8 mouse cellular contexts compared by ENCODE assay signal in genomic region chr4:136081729-136082128, GRCm38 (mm10). TPM values are rescaled to one million over a fixed set of nuclear protein-coding genes. Genes with fewer than 3 reads are reported as not detected.
A peak's percentile ranks its signal among the peaks of the same experiment; 100 is the strongest.
DNase-seq lines count a peak whose midpoint lies in the region; ATAC-seq and TF ChIP-seq lines count a peak whose summit lies in the region.

No protein-coding gene starts in this region.

- H3K4me3 ChIP-seq in kidney, embryonic 15.5 days (replicated peaks), result peak overlapping the region; percentile 35
- H3K4me3 ChIP-seq in kidney, adult 2 months (ENCODE audit: insufficient read depth, low read depth, low read length), result no peak overlapping the region
- H3K4me3 ChIP-seq in lung, embryonic 15.5 days, result peak overlapping the region; percentile 28

- H3K4me1 ChIP-seq in kidney, embryonic 15.5 days, result peaks cover 27% of the 10 kb centered on the region
- no peaks in the 10 kb centered on the region for H3K4me1 ChIP-seq in kidney, adult 2 months (ENCODE audit: control insufficient read depth, insufficient read depth, low read length)
- H3K4me1 ChIP-seq in lung, embryonic 15.5 days, result peaks cover 12% of the 10 kb centered on the region

- peak overlapping the region; percentile 68 for H3K4me2 ChIP-seq in kidney, embryonic 15.5 days
- peak overlapping the region; percentile 64 for H3K4me2 ChIP-seq in lung, embryonic 15.5 days

- 2% methylated on average over 28 of the region's 28 CpGs for WGBS in kidney, embryonic 15.5 days
- 12% methylated on average over 28 of the region's 28 CpGs for WGBS in kidney, adult 2 months
- WGBS in lung, embryonic 15.5 days, result 4% methylated on average over 28 of the region's 28 CpGs

- TF ChIP-seq POLR2A in kidney, adult 2 months (IDR thresholded peaks at IDR 0.05; ENCODE audit: low read depth, low read length), result no peak

- no peaks in the 10 kb centered on the region for H3K9me3 ChIP-seq in kidney, embryonic 15.5 days (replicated peaks)
- no peaks in the 10 kb centered on the region for H3K9me3 ChIP-seq in lung, embryonic 15.5 days

- H3K36me3 ChIP-seq in kidney, embryonic 15.5 days, result no peaks in the 10 kb centered on the region
- no peaks in the 10 kb centered on the region for H3K36me3 ChIP-seq in kidney, adult 2 months (ENCODE audit: control insufficient read depth, insufficient read depth, low read length)
- no peaks in the 10 kb centered on the region for H3K36me3 ChIP-seq in lung, embryonic 15.5 days

- ATAC-seq in kidney, embryonic 15.5 days (replicated peaks; ENCODE audit: low FRiP score), result 0 out of 2 replicates have a peak, but pooled peaks have one; percentile 50
- peak; percentile 87 for ATAC-seq in activated CD4-positive, CD25-positive, alpha-beta regulatory T cell, adult 4 months
- ATAC-seq in hematopoietic stem cell, adult 5-6 weeks (replicated peaks in 1 of 2; ENCODE audit: insufficient read depth in 1 of 2, low FRiP score in 2 of 2, low TSS enrichment in 1 of 2, low read depth in 1 of 2, poor library complexity in 2 of 2, severe bottlenecking in 2 of 2), result peak; percentile 4 to 33; a peak in 1 of 4 replicates
- no peak for ATAC-seq in lung, embryonic 15.5 days (ENCODE audit: borderline replicate concordance, extremely low read depth, low FRiP score, low TSS enrichment)

- no peak for DNase-seq in kidney, adult 2 months
- DNase-seq in right cerebral cortex, postnatal 25 days, result peak; percentile 26
- DNase-seq in ovary, adult 18-20 months (ENCODE audit: low spot score), result no peak
- DNase-seq in kidney, adult 18-20 months, result no peak

- no peak overlapping the region for H3K27ac ChIP-seq in kidney, embryonic 15.5 days
- no peak overlapping the region for H3K27ac ChIP-seq in kidney, adult 2 months (ENCODE audit: insufficient read depth, low read depth, low read length)
- H3K27ac ChIP-seq in lung, embryonic 15.5 days, result no peak overlapping the region

- peaks cover 28% of the 10 kb centered on the region for H3K27me3 ChIP-seq in kidney, embryonic 15.5 days
- H3K27me3 ChIP-seq in kidney, adult 2 months (replicated peaks; ENCODE audit: control insufficient read depth, insufficient read depth, low read length), result no peaks in the 10 kb centered on the region
- H3K27me3 ChIP-seq in lung, embryonic 15.5 days, result peaks cover 18% of the 10 kb centered on the region

- 0 out of 2 replicates have a peak overlapping the region, but pooled peaks have one; percentile 5 for H3K9ac ChIP-seq in kidney, embryonic 15.5 days
- H3K9ac ChIP-seq in lung, embryonic 15.5 days, result peak overlapping the region; percentile 29; the same call in 1 of the 2 replicates

- TF ChIP-seq CTCF in kidney, adult 2 months (conservative IDR thresholded peaks at IDR 0.05; ENCODE audit: insufficient read depth, insufficient read length, low read depth, low read length), result no peak

RNA-seq across cellular contexts. Expression of gene Rpl11, which starts 28.5 kb away (rescaled TPM):
- 483 and 529 TPM in 2 replicates for polyA plus RNA-seq in kidney, embryonic 15.5 days (2015; fragmentation: Nextera tagmentation; extraction: Ambion mirVana)
- polyA plus RNA-seq in kidney, adult 2 months (2012; rRNA removed), result 232 and 292 TPM in 2 replicates
- polyA plus RNA-seq in activated CD4-positive, CD25-positive, alpha-beta regulatory T cell, adult 4 months (2017; shearing (Covaris generic)), result 1,000 to 10,000 TPM; 1,145 to 1,405 TPM
- total RNA-seq in hematopoietic stem cell, adult 5-6 weeks (2017), result 829 and 1,291 TPM in 2 replicates
- 476 and 482 TPM in 2 replicates for polyA plus RNA-seq in lung, embryonic 15.5 days (2015; fragmentation: Nextera tagmentation; extraction: Ambion mirVana)
